Mouse (Mus musculus) cerebellum, adult 11 months (tissue): ENCODE measurements at regions not wholly inside any gene's neighbourhood (a gene's known extent, or its start where the extent isn't known, plus 50 kb on each side); places are given as distances from the start of the nearest gene placed in this dataset.

Source experiments
- DNase-seq: peaks from one replicate; pipeline ENCODE4 v3.0.0; 2022

DNA sequence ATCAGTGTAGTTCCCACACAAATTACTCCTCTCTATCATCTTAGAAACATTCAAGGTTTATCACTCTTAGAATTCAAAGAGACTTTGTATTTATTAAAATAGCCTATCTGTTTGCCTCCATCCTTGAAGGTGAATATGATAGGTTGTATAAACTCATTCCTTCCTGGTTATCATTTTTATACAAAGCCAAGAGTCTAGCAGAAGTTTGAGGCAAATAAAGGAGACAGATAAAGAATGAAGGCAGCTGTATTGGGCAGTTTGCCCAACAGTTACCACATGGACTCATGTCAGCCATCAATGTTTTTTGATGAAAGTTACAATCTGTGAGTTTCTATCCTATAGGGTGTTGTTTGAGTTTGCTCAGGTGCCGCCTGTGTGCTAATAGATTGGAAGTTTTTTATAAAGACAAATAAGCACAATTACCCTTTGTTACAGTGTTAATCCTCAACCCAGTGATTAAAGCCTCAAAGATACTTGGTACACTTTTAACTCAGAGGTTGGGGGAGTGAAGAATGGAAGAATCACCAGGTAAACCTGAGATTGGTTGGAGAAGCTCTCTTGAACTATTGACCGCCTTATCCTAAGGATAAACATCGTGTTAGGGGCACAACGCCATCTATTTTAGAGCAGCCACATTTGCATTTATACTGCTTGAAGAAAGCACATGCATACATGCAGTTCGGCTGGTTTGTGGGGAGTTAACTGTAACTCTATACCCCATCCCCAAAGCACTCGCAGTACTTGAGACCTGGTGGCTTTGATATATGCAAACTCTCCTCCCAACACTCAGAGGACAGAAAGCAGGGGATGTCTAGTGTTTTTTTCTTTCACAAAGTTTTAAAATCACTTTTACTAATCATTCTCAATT, 175.6 kb upstream of the Gm11114 start:
- DNase-seq: no peak

GRCm38 (mm10) chr9:85139891-85140290, 172.7 kb upstream of the Gm11114 start:
- no peak for DNase-seq

GRCm38 (mm10) chr9:85144363-85144762, 168.2 kb upstream of the Gm11114 start:
- no peak for DNase-seq

DNA sequence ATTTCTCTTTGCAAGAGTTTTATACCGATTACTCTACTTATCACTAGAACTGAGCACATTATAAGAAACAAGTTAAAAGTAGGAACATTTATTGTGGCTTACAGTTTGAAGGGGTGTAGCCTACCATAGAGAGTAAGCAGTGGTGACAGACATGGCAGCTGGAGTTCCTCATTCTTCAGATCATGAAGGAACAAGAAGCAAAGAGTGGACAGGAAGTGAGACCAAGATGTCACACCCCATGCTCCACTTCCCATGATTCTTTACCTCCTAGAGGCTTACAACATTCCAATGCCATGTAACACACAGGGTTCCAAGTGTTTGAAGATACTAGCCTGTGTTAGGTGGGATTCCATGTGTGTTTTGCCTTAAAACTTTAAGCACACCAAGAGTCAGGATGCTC, 146.9 kb upstream of the Gm11114 start:
- no peak for DNase-seq

GRCm38 (mm10) chr9:85167243-85167642, 145.3 kb upstream of the Gm11114 start:
- DNase-seq: no peak

GRCm38 (mm10) chr9:85174431-85174830, 138.1 kb upstream of the Gm11114 start:
- DNase-seq: no peak

- no peak for DNase-seq
These were observed 111.4 kb upstream of the Gm11114 start for GRCm38 (mm10) chr9:85201202-85201601.

- no peak for DNase-seq
These were observed 87.7 kb upstream of the Gm11114 start for GRCm38 (mm10) chr9:85224870-85225269.
